Mouse (Mus musculus) ovary, postnatal 14 days (tissue): Measurements from ENCODE around the gene Lta.

Experiments
- DNase-seq: peaks from one replicate; pipeline ENCODE4 v3.0.0; 2022; ENCODE audit warnings: low spot score

Gene Lta

GRCm38 (mm10) chr17:35185639-35186611 lies 19.2 kb downstream of the Lta start:
- DNase-seq = peak; percentile 55

DNA sequence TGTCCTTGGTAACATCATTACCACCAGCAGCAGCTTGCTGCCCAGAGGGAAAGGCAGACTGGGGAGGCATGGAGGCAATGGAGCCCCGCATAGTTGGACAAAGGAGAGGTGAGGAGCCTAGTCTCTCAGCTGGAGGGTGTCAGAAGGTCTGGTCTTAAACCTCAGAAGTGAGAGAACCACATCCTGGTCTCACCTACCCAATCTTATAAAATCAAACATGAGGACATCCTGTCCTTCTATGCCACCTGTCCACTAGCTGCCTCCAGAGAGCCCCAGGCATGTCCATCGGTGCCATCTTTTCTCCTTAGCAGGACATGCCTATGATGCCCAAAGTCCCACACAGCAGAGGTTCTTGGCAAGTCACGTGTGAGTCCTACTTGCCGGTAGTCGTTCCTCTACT lies 25.1 kb downstream of the Lta start:
- no peak for DNase-seq

DNA sequence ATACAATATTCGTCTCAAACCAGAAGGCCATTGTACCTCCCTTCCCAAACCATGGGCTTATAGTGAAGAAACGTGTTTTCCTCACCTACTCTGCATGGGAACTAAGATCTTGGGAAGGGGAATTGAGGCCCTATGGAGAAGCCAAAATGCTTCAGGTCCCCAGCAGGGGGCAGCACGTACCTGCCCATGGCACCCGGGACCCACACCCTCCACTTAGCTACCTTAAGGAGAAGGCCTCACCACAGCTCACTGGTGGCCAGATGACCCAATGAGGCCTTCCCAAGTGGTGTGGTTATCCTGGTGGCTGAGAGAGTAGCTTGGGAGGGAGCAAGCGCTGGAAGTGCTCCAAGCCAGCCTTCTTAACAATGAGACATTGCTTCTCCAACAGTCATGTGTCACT lies 26.6 kb downstream of the Lta start:
- peak; percentile 62 for DNase-seq

GRCm38 (mm10) chr17:35175968-35176367 lies 29.2 kb downstream of the Lta start, which contains the start of gene Aif1:
TSS of gene Aif1 (minus strand) at chr17:35176068.
- DNase-seq = no peak

DNA sequence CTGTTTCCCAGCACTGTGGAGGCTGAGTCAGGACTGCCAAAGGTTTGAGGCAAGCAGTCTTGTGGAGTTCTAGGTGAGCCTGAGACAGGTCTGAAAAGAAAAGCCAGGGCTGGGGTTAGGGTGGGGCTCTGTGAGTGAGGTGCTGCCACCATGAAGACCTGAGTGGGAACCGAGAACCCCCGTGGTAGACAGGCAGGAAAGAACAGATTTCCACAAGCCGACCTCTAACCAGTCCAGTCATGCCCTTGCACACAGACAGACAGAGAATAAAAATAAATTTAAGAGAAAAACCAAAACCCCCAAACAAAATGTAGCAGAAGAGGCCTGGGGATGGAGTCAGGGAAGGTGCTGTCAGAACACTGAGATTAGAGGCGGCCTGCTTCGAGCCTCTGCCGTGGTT lies 29.8 kb downstream of the Lta start:
- DNase-seq = no peak

GRCm38 (mm10) chr17:35174201-35174977 lies 30.8 kb downstream of the Lta start:
- DNase-seq = no peak

GRCm38 (mm10) chr17:35173329-35173728 lies 31.8 kb downstream of the Lta start:
- DNase-seq = no peak

- DNase-seq = no peak
Measured at GRCm38 (mm10) chr17:35172445-35173234, 32.5 kb downstream of the Lta start.

DNA sequence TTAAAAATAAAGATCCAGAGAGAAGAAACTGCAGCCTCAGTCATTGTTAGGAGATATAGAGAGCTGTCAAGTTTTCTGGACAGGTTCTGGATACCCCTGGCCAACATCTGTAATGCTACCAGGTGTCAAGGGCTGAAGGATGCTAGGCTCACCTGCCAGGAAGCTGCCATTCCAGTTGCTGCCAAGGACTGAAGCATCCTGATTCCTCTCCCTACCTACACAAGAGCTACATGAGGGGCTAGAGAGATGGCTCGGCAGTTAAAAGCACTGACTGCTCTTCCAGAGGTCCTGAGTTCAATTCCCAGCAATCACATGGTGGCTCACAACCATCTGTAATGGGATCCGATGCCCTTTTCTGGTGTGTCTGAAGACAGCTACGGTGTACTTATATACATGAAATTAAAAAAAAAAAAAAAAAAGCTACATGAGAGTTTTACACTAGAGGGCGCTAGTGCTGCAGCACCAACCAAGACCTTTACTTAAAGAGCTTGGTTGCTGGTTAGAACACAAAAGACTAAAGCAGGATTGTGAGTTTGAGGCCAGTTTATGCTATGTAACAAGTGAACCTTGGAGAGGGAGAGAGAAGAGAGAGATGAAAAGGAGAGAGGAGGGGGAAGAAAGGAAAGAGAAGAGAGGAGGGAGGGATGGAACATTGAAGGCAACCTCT lies 36.5 kb downstream of the Lta start:
- DNase-seq = no peak

DNA sequence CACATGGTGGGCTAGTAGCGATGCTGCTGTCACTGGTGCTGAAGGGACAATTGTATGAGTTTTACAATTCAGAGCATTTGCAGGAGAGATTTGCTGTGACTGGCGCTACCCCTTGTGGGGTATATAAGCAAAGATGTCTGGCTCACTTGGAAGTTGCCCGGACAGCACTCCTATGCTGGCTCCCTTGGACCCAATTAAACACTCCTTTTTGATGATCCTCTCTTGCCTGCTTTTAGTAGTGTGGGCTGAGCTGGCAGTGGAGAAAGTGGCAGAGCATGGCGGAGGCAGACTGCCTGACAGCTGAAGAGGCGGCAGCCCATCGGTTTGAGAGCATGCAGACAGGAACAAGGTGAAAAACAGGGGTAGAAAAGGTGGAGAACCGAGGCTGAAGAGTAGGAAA lies 37.4 kb downstream of the Lta start:
- DNase-seq = no peak

DNA sequence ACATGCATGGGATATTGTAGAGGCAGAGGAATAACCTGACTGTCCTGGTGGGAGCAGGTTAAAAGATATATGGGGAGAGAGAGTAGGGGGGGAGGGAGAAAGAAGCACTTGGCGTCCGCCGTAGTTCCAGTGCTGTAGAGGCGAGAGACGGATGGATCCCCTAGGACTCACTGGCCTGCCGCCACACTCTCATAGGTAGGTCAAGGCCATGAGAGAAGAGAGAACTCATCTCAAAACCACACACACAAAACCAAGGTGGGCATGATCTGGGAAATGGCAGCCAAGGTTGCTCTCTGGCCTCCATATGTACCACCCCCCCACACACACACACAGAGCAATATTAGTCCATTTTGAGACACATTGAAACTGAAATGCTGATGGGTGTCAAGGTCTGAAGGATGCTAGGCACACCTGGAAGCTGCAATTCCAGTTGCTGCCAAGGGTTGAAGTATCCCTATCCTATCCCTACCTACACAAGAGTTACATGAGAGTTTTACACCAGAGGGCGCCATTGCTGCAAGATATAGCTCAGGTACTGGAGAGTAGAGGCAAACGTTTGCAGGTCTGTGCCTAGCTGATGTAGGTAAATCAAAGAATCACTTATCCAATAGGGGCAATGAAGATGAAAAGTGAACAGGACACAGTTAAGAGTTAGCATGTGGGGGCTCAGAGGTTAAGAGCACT lies 38.7 kb downstream of the Lta start:
- DNase-seq = peak; percentile 52

DNA sequence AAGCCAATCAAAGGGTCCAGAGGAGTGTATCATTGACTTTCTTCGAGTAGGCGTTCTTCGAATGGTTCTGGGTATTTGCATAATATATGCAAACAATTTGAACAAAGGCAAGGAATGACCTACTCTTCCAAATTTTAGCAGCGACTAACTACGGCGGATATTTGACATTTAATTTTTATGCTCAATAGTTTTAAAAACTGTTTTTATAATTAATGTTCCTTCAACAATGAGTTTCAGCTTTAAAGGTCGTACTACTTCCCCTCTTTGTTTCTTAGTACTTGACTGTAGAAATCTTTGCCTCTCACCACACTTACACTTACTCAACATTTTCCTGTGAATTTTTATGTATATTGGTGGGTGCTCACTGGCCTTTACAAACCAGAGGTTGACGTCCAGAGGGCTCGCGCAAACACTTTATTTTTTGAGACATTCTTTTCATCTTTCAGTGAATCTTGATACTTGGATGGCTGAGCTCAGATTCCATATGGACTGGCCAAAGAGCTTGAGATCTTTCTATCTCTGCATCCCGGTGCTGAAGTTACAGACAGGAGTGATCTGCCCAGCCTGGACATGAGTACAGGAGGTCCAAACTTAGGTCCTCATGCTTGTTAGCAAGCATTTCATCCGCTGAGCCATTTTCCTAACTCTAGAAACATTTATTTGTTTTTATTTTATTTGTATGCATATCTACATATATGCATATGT lies 39.5 kb downstream of the Lta start:
- DNase-seq = no peak

DNA sequence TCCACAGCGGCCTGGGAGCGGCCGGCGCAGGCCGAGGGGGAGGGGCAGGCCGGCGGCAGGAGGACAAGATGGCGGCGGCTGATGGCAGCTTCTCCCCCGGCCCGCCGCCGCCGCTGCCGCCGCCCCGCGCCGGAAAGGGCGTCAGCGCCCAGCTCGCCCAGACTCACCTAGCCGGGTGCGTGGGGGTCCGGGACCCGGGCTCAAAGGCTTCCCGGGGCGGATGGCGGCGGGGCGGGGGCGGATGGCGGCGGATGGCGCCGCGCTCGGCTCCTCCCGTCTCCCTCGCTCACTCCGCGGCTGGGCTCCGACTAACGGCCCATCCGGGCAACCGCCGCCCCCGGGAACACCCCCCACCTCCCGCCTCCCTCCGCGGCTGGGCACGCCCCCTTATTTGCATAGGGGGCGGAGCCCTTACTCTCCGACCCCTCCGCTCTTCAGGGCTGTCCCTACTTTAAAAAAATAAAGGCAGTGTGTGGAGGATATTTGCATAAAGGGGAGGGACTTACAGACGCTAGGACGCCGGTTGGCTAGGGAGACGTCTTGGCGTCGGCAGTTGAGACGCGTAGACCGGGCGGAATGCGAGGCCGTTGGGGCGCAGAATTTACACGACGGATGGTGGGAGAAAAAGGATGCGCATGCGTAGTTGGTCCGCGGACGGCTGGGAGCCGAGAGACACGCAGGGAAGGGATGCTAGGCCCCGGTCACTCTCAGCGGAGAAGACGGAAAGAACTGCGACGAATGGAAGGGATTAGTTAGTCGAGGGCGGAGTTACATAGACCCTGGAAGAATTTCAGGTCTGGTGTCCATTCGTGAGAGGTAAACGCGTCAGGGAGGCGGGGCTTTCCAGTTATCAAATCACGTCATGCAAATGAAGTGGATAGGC lies 40.3 kb downstream of the Lta start, which contains the start of gene Prrc2a:
Gene Prrc2a (minus strand): TSS at position 330 of the 883 bp plus-strand sequence.
- DNase-seq = peak; percentile 95

DNA sequence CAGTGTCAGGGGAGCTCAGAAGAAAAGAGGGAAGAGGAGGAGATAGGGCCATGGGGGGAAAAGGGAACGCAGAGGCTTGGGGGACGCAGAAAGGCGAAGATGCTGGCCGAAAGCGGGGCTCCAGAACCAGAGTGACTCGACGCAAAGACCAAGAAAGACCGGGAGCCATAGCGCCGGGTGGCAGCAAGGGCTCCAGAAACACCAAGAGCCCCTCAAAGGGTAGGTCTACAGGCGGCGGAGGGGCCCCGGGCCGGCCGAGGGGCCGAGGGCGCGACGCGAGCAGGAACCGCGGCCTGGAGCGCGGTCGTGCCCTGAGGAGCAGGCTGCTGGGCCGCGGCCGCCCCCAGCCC lies 41.0 kb downstream of the Lta start:
- DNase-seq = no peak

GRCm38 (mm10) chr17:35163326-35164081 lies 41.6 kb downstream of the Lta start:
- no peak for DNase-seq

GRCm38 (mm10) chr17:35162730-35163129 lies 42.4 kb downstream of the Lta start:
- no peak for DNase-seq

- DNase-seq = no peak
Measured at GRCm38 (mm10) chr17:35162121-35162520, 43.0 kb downstream of the Lta start.

- DNase-seq = no peak
Measured at GRCm38 (mm10) chr17:35161421-35161820, 43.7 kb downstream of the Lta start.

GRCm38 (mm10) chr17:35159638-35160037 lies 45.5 kb downstream of the Lta start:
- no peak for DNase-seq
